Mouse (Mus musculus) heart, adult 2 months (tissue): Measurements from ENCODE around the gene Tspan14. TPM values are rescaled to one million over a fixed set of nuclear protein-coding genes. Genes with fewer than 3 reads are reported as not detected.

Experiments
- DNase-seq, 2 experiments: peaks; one replicate each; pipeline ENCODE4 v3.0.0; 2021
- H3K27ac ChIP-seq: fragments of 200-600 bp; 2 replicates; pipeline ENCODE4 v1.8.1; 2022
- H3K27me3 ChIP-seq: fragments of 200-500 bp; 2 replicates; pipeline ENCODE4 v1.6.1; 2012; ENCODE audit warnings: mild to moderate bottlenecking, low read length, inconsistent platforms, mixed read lengths; ENCODE audit not compliant: control insufficient read depth, insufficient read depth
- H3K36me3 ChIP-seq: fragments of 200-500 bp; 2 replicates; pipeline ENCODE4 v1.6.1; 2012; ENCODE audit warnings: low read length, inconsistent platforms; ENCODE audit not compliant: control insufficient read depth, insufficient read depth
- H3K4me1 ChIP-seq: fragments of 200-500 bp; 2 replicates; pipeline ENCODE4 v1.6.1; 2011; ENCODE audit warnings: low read length; ENCODE audit not compliant: control insufficient read depth, insufficient read depth
- H3K4me3 ChIP-seq: fragments of 200-600 bp; 2 replicates; pipeline ENCODE4 v1.8.1; 2022
- H3K79me2 ChIP-seq: fragments of 200-500 bp; replicated peaks from 2 replicates; pipeline ENCODE4 v1.6.1; 2012; ENCODE audit warnings: mild to moderate bottlenecking, inconsistent platforms, low read length, moderate library complexity, mixed read lengths; ENCODE audit not compliant: control insufficient read depth, insufficient read depth
- H3K9ac ChIP-seq: fragments of 200-500 bp; 2 replicates; pipeline ENCODE4 v1.6.1; 2012; ENCODE audit warnings: low read depth, mild to moderate bottlenecking, control low read depth, inconsistent platforms, low read length, mixed read lengths
- CTCF ChIP-seq: fragments of 200-600 bp; IDR thresholded peaks from 2 replicates; pipeline ENCODE4 v1.8.1; 2022; ENCODE audit warnings: antibody characterized with exemption, mild to moderate bottlenecking, moderate library complexity
- EP300 ChIP-seq: fragments of 200-500 bp; IDR thresholded peaks from 2 replicates; pipeline ENCODE4 v1.6.1; 2011; ENCODE audit warnings: low read depth, low read length, control low read depth; ENCODE audit not compliant: insufficient read depth
- POLR2A ChIP-seq: fragments of 200-500 bp; IDR thresholded peaks from 2 replicates; pipeline ENCODE4 v1.6.1; 2011; ENCODE audit warnings: mild to moderate bottlenecking, low read depth, low read length, control low read depth; ENCODE audit not compliant: insufficient read depth
- WGBS: fragments of 180-500 bp; shearing (Covaris S2); methylation state at CpG from one replicate; pipeline ENCODE4 v1.1.7; 2018; 5-methylcytosine and 5-hydroxymethylcytosine counted together
- intact Hi-C: fragments of 180-260 bp; cut with DNase I; formaldehyde crosslinking; loops from one replicate; pipeline ENCODE4 v1.15.1; 2025
- polyA plus RNA-seq: library from polyadenylated mRNA; depleted of rRNA; stranded (reverse); fragments of >200 nt; gene quantifications from 2 replicates; pipeline ENCODE4 v1.2.3, GENCODE M21; 2012
- total RNA-seq, 2 experiments: library from RNA; stranded (reverse); gene quantifications; 2 replicates each; pipeline ENCODE4 v1.2.3; 2021

The Tspan14 gene
- total and polyA plus RNA-seq, 3 experiments, result 11.8 to 25.7 (median 18.6) TPM

DNA sequence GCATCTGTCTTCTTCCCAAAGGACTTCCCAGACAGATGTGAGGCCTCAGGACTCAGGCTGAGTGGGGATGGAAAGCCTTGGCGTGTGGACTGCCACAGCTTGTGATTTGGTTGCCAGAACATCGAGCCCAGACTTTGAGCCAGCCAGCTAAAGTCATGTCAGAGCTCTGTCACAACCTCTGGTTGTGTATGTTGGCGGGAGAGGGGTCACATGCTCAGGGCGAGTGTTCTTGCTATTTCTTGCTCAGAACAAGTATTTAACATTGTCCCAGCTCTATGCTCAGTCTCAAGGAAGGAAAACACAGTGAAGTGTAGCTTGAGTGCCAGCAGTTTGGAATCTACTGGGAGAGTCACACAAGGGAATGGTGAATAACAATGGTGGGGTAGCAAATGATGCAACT is 76.9 kb downstream of the Tspan14 start:
- Histone ChIP-seq H3K27me3 (no peaks in the 10 kb centered on the region), H3K79me2 (no peaks in the 10 kb centered on the region), H3K4me3 (no peak overlapping the region), H3K36me3 (no peaks in the 10 kb centered on the region), H3K27ac (no peak overlapping the region), H3K9ac (no peak overlapping the region), H3K4me1 (0 out of 2 replicates have a peak, but pooled peaks cover 3% of the 10 kb centered on the region)
- WGBS, result 57% methylated on average over 4 of the region's 4 CpGs
- intact Hi-C loops, result loop anchor here (10.0 kb wide), 1 partner anchor 1355 kb away; no protein-coding TSS in a partner anchor
- TF ChIP-seq POLR2A (no peak), CTCF (no peak), EP300 (no peak)
- DNase-seq, result peak; percentile 55 to 72

DNA sequence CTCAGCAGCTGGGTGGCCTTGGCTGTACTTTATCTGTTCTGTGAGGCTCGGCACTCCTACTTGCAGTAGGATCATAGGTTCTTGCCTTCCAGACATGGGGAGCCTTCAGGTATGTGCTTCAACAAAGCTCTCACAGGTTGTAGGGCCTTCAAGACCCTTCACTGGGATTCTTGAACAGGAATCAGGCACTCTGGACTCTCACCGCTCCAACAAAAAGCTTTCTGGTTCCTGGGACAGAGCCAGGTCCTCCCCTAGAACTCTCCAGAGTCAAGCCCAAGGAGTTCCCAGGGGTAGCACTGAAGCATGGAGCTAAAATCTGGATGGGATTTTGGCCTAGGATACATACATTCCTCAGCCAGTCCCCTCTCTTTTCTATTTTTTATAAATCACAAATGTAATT is 77.4 kb downstream of the Tspan14 start:
- no peaks in the 10 kb centered on the region for H3K27me3 ChIP-seq
- DNase-seq, result no peak
- H3K27ac ChIP-seq, result no peak overlapping the region
- no peak overlapping the region for H3K4me3 ChIP-seq
- no peak for TF ChIP-seq EP300
- TF ChIP-seq CTCF, result no peak
- no peak for TF ChIP-seq POLR2A
- intact Hi-C loops, result no loop called here
- H3K4me1 ChIP-seq, result 0 out of 2 replicates have a peak, but pooled peaks cover 3% of the 10 kb centered on the region
- no peaks in the 10 kb centered on the region for H3K79me2 ChIP-seq
- WGBS, result 75% methylated on average over 2 of the region's 2 CpGs
- no peak overlapping the region for H3K9ac ChIP-seq
- H3K36me3 ChIP-seq, result no peaks in the 10 kb centered on the region

DNA sequence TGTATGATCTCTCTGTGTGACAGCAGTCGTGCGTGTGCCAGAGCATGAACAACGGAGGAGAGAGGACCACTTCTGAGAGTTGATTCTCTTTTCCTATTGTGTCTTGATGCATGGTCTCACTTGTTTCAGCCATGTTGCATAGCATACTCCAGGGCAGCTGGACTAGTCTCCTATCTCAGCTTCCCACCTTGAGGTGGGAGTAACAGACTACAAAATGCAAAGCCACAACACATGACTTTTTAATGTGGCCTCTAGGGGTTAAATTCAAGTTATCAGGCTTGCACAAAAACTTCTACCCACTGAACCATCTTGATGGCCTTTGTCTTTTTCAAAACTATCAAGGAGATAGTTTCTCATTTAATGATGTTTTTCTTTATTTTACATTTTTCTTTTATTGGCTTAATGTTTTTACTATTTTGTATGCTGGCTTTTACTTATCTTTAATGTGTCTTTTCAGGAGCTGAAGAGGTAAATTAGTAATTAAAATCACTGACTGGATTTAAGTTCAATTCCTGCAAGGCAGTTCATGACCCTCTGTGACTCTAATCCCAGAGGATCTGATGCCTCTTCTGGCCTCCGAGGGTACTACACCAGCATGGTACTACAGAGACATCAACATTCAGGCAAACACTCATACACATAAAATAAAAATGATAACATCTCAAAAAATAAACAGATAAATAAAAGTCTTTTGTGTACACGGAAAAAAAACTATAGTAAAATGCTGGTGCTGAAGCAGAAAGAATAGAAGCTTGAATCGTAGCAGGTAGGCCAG is 80.0 kb downstream of the Tspan14 start:
- WGBS, result 87% methylated on average over 6 of the region's 6 CpGs
- no peak overlapping the region for H3K27ac ChIP-seq
- peak; percentile 72 for TF ChIP-seq CTCF
- no peak for TF ChIP-seq POLR2A
- no peak for TF ChIP-seq EP300
- H3K4me1 ChIP-seq, result 0 out of 2 replicates have a peak, but pooled peaks cover 3% of the 10 kb centered on the region
- H3K27me3 ChIP-seq, result no peaks in the 10 kb centered on the region
- no peaks in the 10 kb centered on the region for H3K79me2 ChIP-seq
- no peaks in the 10 kb centered on the region for H3K36me3 ChIP-seq
- intact Hi-C loops, result no loop called here
- DNase-seq, result no peak
- H3K9ac ChIP-seq, result no peak overlapping the region
- H3K4me3 ChIP-seq, result no peak overlapping the region

DNA sequence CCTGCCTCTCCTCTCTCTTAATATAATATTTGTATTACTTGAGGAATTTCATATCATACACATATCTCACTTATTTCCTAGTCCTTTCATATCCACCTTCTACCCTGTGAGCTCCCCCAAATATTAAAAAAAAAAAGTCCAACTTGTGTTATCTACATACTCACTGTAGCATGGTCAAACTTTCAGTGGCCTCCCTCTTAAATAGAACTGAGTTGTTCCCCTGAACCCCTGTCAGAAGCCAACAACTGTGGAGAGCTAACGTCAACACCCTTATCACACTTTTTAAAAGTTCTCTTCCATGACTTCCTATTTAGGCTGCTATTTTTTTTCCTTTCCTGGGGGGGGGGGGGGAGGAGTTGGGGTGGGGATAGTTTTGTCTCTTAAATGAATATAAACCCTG is 80.9 kb downstream of the Tspan14 start:
- H3K4me1 ChIP-seq, result 0 out of 2 replicates have a peak, but pooled peaks cover 3% of the 10 kb centered on the region
- intact Hi-C loops, result no loop called here
- H3K27me3 ChIP-seq, result no peaks in the 10 kb centered on the region
- 17% methylated on average over 1 of the region's 1 CpGs for WGBS
- no peak overlapping the region for H3K27ac ChIP-seq
- DNase-seq, result no peak
- H3K4me3 ChIP-seq, result no peak overlapping the region
- H3K9ac ChIP-seq, result no peak overlapping the region
- H3K36me3 ChIP-seq, result no peaks in the 10 kb centered on the region
- TF ChIP-seq POLR2A, result no peak
- TF ChIP-seq CTCF, result no peak
- TF ChIP-seq EP300, result no peak
- no peaks in the 10 kb centered on the region for H3K79me2 ChIP-seq

DNA sequence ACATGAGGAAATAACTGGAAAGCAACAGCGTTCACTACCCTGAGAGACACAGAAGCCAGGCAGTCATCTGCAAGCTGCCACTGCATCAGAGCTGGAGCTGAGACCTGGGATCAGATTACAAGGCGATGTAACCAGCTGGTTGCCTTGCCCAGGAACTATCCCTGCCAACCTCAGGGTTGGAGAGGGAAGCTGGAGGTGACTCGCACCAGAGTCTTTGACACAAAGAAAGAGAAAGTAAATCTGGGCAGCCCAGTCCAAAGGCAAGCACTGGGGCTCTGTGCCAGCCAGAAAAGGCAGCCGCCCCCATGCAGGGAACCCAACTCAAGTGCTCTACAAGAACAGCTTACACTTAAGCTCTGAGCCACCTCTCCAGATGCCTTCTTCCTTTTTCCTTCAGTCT is 81.4 kb downstream of the Tspan14 start:
- Histone ChIP-seq H3K9ac (no peak overlapping the region), H3K4me1 (0 out of 2 replicates have a peak, but pooled peaks cover 3% of the 10 kb centered on the region), H3K4me3 (no peak overlapping the region), H3K27ac (no peak overlapping the region), H3K79me2 (no peaks in the 10 kb centered on the region), H3K27me3 (no peaks in the 10 kb centered on the region), H3K36me3 (no peaks in the 10 kb centered on the region)
- DNase-seq, result no peak
- WGBS, result 18% methylated on average over 4 of the region's 4 CpGs
- TF ChIP-seq POLR2A (no peak), EP300 (no peak), CTCF (no peak)
- intact Hi-C loops, result no loop called here

DNA sequence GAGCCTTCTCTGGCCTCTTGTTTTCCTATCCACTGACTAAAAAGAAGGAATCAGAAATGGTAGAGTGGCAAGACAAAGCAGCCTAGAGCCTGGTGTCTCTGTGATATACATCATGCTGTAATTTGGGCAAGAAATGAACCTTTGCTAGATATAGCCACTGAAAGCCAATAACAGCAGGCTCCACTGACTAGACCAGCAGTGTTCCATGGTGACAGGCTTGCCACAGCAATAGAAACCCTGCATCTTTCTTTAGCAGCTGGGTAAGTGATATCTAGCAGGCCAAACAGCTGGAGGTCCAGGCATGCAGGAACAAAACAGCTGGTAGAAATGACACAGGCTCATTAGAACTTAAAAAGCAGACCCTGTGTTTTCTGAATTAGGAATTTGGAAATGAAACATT is 92.0 kb downstream of the Tspan14 start:
- no peaks in the 10 kb centered on the region; the same call in 1 of the 2 replicates for H3K4me1 ChIP-seq
- H3K27ac ChIP-seq, result no peak overlapping the region
- H3K4me3 ChIP-seq, result no peak overlapping the region
- no peak for DNase-seq
- no peaks in the 10 kb centered on the region for H3K79me2 ChIP-seq
- no peak overlapping the region for H3K9ac ChIP-seq
- no peak for TF ChIP-seq POLR2A
- no peak for TF ChIP-seq CTCF
- no peak for TF ChIP-seq EP300
- intact Hi-C loops, result no loop called here
- H3K36me3 ChIP-seq, result no peaks in the 10 kb centered on the region
- no peaks in the 10 kb centered on the region for H3K27me3 ChIP-seq
